Mouse (Mus musculus) cerebellum, adult 9-11 months (tissue): ENCODE data around the gene Tada2b.
A peak's percentile ranks its signal among the peaks of the same experiment; 100 is the strongest.

Source experiments
- DNase-seq: peaks from one replicate; pipeline ENCODE4 v3.0.0; 2022

Tada2b gene

GRCm38 (mm10) chr5:36444611-36445010, 39.5 kb downstream of the Tada2b start:
- DNase-seq, result peak; percentile 10

- no peak for DNase-seq
Measured at GRCm38 (mm10) chr5:36440741-36441140, 43.3 kb downstream of the Tada2b start.

- no peak for DNase-seq
Measured at GRCm38 (mm10) chr5:36436858-36437257, 47.2 kb downstream of the Tada2b start.

- no peak for DNase-seq
Measured at GRCm38 (mm10) chr5:36434398-36434967, 49.6 kb downstream of the Tada2b start.

GRCm38 (mm10) chr5:36431711-36432110, 52.4 kb downstream of the Tada2b start:
- no peak for DNase-seq

- DNase-seq, result no peak
Measured at GRCm38 (mm10) chr5:36429551-36429950, 54.5 kb downstream of the Tada2b start.

- DNase-seq, result no peak
Measured at GRCm38 (mm10) chr5:36427831-36428230, 56.3 kb downstream of the Tada2b start.

GRCm38 (mm10) chr5:36426404-36426803, 57.7 kb downstream of the Tada2b start:
- DNase-seq, result no peak

- DNase-seq, result no peak
Measured at GRCm38 (mm10) chr5:36424676-36425075, 59.4 kb downstream of the Tada2b start.
